Mouse (Mus musculus): ENCODE results near the gene Naa35.

DNA sequence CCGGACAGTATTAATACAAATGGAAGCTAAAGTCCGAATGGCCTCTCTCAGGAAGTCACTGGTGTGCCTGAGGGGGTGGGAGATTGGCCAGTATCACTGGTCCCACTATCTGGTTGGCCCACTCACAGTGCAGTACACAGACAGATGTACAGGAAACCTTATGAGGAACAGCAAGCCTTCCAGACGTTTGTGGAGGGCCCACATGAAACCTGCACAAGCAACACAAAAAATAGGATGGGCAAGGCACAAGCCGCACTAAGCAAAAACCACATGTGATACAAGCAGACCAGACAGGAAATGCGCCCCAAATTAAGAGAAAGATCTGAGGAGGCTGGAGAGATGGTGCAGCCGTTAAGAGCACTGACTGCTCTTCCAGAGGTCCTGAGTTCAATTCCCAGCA, 87.2 kb downstream of the Naa35 start:
- TF ChIP-seq CTCF (IDR thresholded peaks at IDR 0.05; ENCODE audit: low read depth): no peak
- TF ChIP-seq EP300 (IDR thresholded peaks at IDR 0.05; ENCODE audit: low read depth): no peak
